Mouse (Mus musculus) forebrain, embryonic 14.5 days (tissue): ENCODE data around the gene Lctl. TPM values are rescaled to one million over a fixed set of nuclear protein-coding genes. Genes with fewer than 3 reads are reported as not detected.
"Not testable (repeated sequence)": the region's sequence is repeated elsewhere in the genome, so short reads cannot be mapped to it uniquely, and the experiment has no call there.

Source experiments
- ATAC-seq: fragments of 200-750 bp; cut with Nextera tagmentation; 2 replicates; pipeline ENCODE4 v1.8.0; 2017; ENCODE audit warnings: mild to moderate bottlenecking, moderate library complexity
- DNase-seq: peaks from one replicate; pipeline ENCODE4 v3.0.0-alpha.2; 2015; ENCODE audit warnings: low spot score
- H3K27ac ChIP-seq: fragments of 300-500 bp; sonication (generic); 2 replicates; pipeline ENCODE4 v1.5.1; 2014; ENCODE audit warnings: low read depth, mild to moderate bottlenecking, control low read depth, low read length, moderate library complexity
- H3K27me3 ChIP-seq: fragments of 300-500 bp; sonication (generic); replicated peaks from 2 replicates; pipeline ENCODE4 v1.6.1; 2014; ENCODE audit warnings: low read length, control low read depth, mixed read lengths; ENCODE audit not compliant: control insufficient read depth, insufficient read depth
- H3K36me3 ChIP-seq: fragments of 300-500 bp; sonication (generic); 2 replicates; pipeline ENCODE4 v1.6.1; 2014; ENCODE audit warnings: low read length, control low read depth; ENCODE audit not compliant: control insufficient read depth, insufficient read depth
- H3K4me1 ChIP-seq: fragments of 300-500 bp; sonication (generic); 2 replicates; pipeline ENCODE4 v1.6.1; 2014; ENCODE audit warnings: antibody characterized with exemption, low read length, control low read depth; ENCODE audit not compliant: control insufficient read depth, insufficient read depth
- H3K4me2 ChIP-seq: fragments of 300-500 bp; sonication (generic); 2 replicates; pipeline ENCODE4 v1.6.1; 2014; ENCODE audit warnings: mild to moderate bottlenecking, control low read depth, low read length
- H3K4me3 ChIP-seq: fragments of 300-500 bp; sonication (generic); 2 replicates; pipeline ENCODE4 v1.5.1; 2014; ENCODE audit warnings: low read depth, low read length, control low read depth
- H3K9ac ChIP-seq: fragments of 300-500 bp; sonication (generic); 2 replicates; pipeline ENCODE4 v1.6.1; 2014; ENCODE audit warnings: mild to moderate bottlenecking, low read length, control low read depth, moderate library complexity
- H3K9me3 ChIP-seq: fragments of 300-500 bp; sonication (generic); replicated peaks from 2 replicates; pipeline ENCODE4 v1.6.1; 2016; ENCODE audit warnings: low read length, control low read depth, mixed read lengths; ENCODE audit not compliant: control insufficient read depth
- WGBS: fragments of 180-500 bp; shearing (Covaris S2); extraction: QIAGEN DNeasy Blood & Tissue Kit; methylation state at CpG from one replicate; pipeline ENCODE4 v1.1.7; 2014; 5-methylcytosine and 5-hydroxymethylcytosine counted together
- polyA plus RNA-seq: library from polyadenylated mRNA; unstranded; fragments of >200 nt; fragmentation: Nextera tagmentation; extraction: Ambion mirVana; gene quantifications from 2 replicates; pipeline ENCODE4 v1.2.1, GENCODE M21; 2014

Gene Lctl
- polyA plus RNA-seq, 1 experiment from 2014 or later, result not detected

DNA sequence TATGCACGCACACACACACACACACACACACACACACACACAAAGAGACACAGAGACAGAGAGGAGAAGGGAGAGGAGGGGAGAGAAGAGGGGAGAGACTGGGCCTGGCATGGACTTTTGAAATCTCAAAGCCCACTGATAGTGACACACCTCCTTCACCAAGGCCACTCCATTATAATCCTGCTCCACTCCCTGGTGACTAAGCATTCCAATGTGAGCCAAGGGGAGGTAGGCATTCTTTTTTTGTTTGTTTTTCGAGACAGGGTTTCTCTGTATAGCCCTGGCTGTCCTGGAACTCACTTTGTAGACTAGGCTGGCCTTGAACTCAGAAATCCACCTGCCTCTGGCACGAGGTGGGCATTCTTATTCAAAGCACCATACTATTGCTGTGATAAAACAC lies 7.9 kb downstream of the Lctl start:
- not testable (repeated sequence) for H3K27ac ChIP-seq, H3K27me3 ChIP-seq, H3K4me3 ChIP-seq, ATAC-seq, H3K9ac ChIP-seq, H3K9me3 ChIP-seq, H3K4me1 ChIP-seq, DNase-seq, H3K36me3 ChIP-seq, H3K4me2 ChIP-seq
- WGBS, result 63% methylated on average over 3 of the region's 3 CpGs

DNA sequence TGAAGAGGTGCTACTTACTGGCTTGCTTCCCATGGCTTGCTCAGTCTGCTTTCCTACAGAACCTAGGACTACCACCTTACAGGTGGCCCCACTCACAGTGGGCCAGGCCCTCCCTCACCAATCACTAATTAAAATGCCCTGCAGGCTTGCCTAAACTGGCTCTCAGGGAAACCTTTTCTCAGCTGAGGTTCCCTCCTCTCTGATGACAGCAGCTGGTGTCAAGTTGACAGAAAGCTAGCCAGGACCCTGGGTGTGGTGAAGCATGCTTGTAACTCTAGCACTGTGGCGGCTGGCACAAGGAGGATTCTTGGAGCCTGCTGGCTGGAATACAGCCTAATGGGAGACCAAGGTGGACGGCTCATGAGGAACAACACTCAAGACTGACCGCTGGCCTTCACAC lies 8.4 kb downstream of the Lctl start:
- Histone ChIP-seq H3K4me2 (no peak overlapping the region), H3K4me1 (no peaks in the 10 kb centered on the region), H3K9ac (no peak overlapping the region), H3K27me3 (no peaks in the 10 kb centered on the region), H3K4me3 (no peak overlapping the region), H3K36me3 (no peaks in the 10 kb centered on the region), H3K9me3 (no peaks in the 10 kb centered on the region), H3K27ac (no peak overlapping the region)
- ATAC-seq (no peak), DNase-seq (peak; percentile 7)
- WGBS, result 80% methylated on average over 3 of the region's 3 CpGs

- no peaks in the 10 kb centered on the region for H3K4me1 ChIP-seq
Measured at GRCm38 (mm10) chr9:64126121-64126520, 9.2 kb downstream of the Lctl start.

GRCm38 (mm10) chr9:64131623-64132022 lies 14.7 kb downstream of the Lctl start:
- DNase-seq, result no peak
- no peak overlapping the region for H3K4me2 ChIP-seq
- no peaks in the 10 kb centered on the region for H3K4me1 ChIP-seq
- no peak overlapping the region for H3K4me3 ChIP-seq
- no peak overlapping the region for H3K27ac ChIP-seq
- no peak for ATAC-seq
- no peaks in the 10 kb centered on the region for H3K27me3 ChIP-seq
- H3K9ac ChIP-seq, result no peak overlapping the region
- no peaks in the 10 kb centered on the region for H3K36me3 ChIP-seq
- no peaks in the 10 kb centered on the region for H3K9me3 ChIP-seq
- 88% methylated on average over 6 of the region's 6 CpGs for WGBS

More at GRCm38 (mm10) chr9:64126121-64126520, 9.2 kb downstream of the Lctl start:
- ATAC-seq (no peak), DNase-seq (no peak)
- Histone ChIP-seq H3K36me3 (no peaks in the 10 kb centered on the region), H3K27ac (no peak overlapping the region), H3K9me3 (no peaks in the 10 kb centered on the region), H3K4me2 (no peak overlapping the region), H3K4me3 (no peak overlapping the region), H3K27me3 (no peaks in the 10 kb centered on the region), H3K9ac (no peak overlapping the region)
- WGBS, result 77% methylated on average over 12 of the region's 12 CpGs

GRCm38 (mm10) chr9:64138896-64139295 lies 21.9 kb downstream of the Lctl start:
- not testable (repeated sequence) for H3K4me3 ChIP-seq, H3K9ac ChIP-seq, H3K27ac ChIP-seq, ATAC-seq, H3K9me3 ChIP-seq, H3K27me3 ChIP-seq, H3K4me2 ChIP-seq, H3K4me1 ChIP-seq
- peak; percentile 68 for DNase-seq
- 9% methylated on average over 6 of the region's 6 CpGs for WGBS
- H3K36me3 ChIP-seq, result peaks cover 20% of the 10 kb centered on the region; the same call in 1 of the 2 replicates

DNA sequence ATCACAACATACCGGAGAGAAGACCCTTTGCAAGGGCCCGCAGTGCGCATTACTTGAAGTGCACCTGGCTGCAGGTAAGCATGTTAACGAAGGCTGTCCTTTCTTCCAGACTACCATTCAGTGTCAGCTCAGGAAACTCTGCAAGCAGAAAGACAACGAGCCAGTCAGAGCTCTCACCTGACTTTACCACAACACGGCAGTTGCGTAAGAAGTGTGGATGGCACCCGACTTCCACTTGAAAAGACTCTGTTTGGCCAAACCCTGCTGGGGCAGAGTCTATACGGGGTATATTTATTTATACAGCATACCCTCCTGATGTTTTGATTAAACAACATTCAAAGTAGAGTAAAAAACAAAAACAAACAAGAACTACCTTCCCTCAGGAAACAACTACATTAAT lies 22.9 kb downstream of the Lctl start:
- DNase-seq, result no peak
- H3K9ac ChIP-seq, result no peak overlapping the region
- WGBS, result 92% methylated on average over 9 of the region's 9 CpGs
- no peaks in the 10 kb centered on the region for H3K4me1 ChIP-seq
- H3K9me3 ChIP-seq, result no peaks in the 10 kb centered on the region
- no peak overlapping the region for H3K4me3 ChIP-seq
- ATAC-seq, result no peak
- H3K4me2 ChIP-seq, result no peak overlapping the region
- H3K27me3 ChIP-seq, result no peaks in the 10 kb centered on the region
- no peak overlapping the region for H3K27ac ChIP-seq
- H3K36me3 ChIP-seq, result peaks cover 20% of the 10 kb centered on the region; the same call in 1 of the 2 replicates

DNA sequence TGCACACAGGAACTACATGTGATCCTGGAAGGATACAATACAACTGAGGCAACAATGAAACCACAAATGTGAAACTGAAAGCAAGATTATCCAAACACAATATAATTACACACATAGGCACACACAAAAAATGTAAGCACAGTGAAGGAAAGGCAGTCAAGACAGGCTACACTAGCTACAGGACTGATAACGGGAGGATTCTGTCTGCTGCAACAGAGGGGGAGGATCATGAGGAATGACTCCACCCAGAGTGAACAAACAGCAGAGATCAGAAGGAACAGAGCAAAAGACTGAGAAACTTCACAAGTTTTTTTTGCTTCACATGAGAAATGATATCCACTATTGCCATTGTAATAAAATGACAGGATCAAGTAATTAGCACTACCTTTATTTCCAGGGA lies 39.7 kb downstream of the Lctl start:
- Histone ChIP-seq H3K27ac (no peak overlapping the region), H3K4me2 (no peak overlapping the region), H3K4me3 (no peak overlapping the region), H3K9ac (no peak overlapping the region), H3K4me1 (no peaks in the 10 kb centered on the region), H3K9me3 (no peaks in the 10 kb centered on the region), H3K27me3 (no peaks in the 10 kb centered on the region), H3K36me3 (peaks cover 27% of the 10 kb centered on the region)
- 95% methylated on average over 1 of the region's 1 CpGs for WGBS
- no peak for DNase-seq
- ATAC-seq, result no peak

- H3K9me3 ChIP-seq, result no peaks in the 10 kb centered on the region
- no peak overlapping the region for H3K4me2 ChIP-seq
- no peaks in the 10 kb centered on the region for H3K4me1 ChIP-seq
- H3K27ac ChIP-seq, result no peak overlapping the region
- no peak overlapping the region for H3K4me3 ChIP-seq
- peaks cover 28% of the 10 kb centered on the region for H3K36me3 ChIP-seq
- DNase-seq (no peak), ATAC-seq (no peak)
- 92% methylated on average over 5 of the region's 5 CpGs for WGBS
- H3K9ac ChIP-seq, result no peak overlapping the region
- no peaks in the 10 kb centered on the region for H3K27me3 ChIP-seq
Measured at GRCm38 (mm10) chr9:64160471-64160870, 43.5 kb downstream of the Lctl start.

DNA sequence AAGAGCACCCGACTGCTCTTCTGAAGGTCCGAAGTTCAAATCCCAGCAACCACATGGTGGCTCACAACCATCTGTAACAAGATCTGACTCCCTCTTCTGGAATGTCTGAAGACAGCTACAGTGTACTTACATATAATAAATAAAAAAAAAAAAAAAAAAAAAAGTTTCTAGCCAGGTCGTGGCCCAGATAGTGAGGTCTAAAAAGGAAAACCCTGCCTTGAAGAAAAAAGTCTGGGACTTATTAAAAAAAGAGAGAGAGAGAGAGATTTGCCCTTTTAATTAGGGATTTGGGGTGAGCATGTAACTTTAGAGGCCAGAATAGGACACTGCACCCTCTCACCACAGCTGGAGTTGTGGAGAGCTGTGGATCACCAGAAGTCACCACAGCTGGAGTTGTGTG lies 53.0 kb downstream of the Lctl start:
- DNase-seq, ATAC-seq, H3K27ac ChIP-seq, H3K4me1 ChIP-seq, H3K9me3 ChIP-seq, H3K27me3 ChIP-seq, H3K36me3 ChIP-seq, H3K4me3 ChIP-seq, H3K4me2 ChIP-seq, H3K9ac ChIP-seq: not testable (repeated sequence)
- WGBS, result 92% methylated on average over 3 of the region's 3 CpGs
